Mouse (Mus musculus): ENCODE measurements around the gene Edc4.

- no peak for TF ChIP-seq CTCF (IDR thresholded peaks at IDR 0.05; ENCODE audit: control insufficient read depth, insufficient read depth, insufficient replicate concordance, low read depth, low read length)
- no peak for TF ChIP-seq POLR2A (IDR thresholded peaks at IDR 0.05; ENCODE audit: control insufficient read depth, low read depth, low read length)
Measured at GRCm38 (mm10) chr8:105935863-105936603, 55.4 kb downstream of the Edc4 start.

All from testis, adult 2 months (tissue).